Mouse (Mus musculus) liver, embryonic 14.5 days (tissue): ENCODE measurements around the gene Ltbp1.

ENCODE experiments used
- CTCF ChIP-seq: IDR thresholded peaks from 2 replicates; pipeline ENCODE4 v1.5.1; 2016; ENCODE audit warnings: antibody characterized with exemption, low read depth, control low read depth
- EP300 ChIP-seq: IDR thresholded peaks from 2 replicates; pipeline ENCODE4 v1.6.1; 2016; ENCODE audit warnings: antibody characterized with exemption, low read depth

DNA sequence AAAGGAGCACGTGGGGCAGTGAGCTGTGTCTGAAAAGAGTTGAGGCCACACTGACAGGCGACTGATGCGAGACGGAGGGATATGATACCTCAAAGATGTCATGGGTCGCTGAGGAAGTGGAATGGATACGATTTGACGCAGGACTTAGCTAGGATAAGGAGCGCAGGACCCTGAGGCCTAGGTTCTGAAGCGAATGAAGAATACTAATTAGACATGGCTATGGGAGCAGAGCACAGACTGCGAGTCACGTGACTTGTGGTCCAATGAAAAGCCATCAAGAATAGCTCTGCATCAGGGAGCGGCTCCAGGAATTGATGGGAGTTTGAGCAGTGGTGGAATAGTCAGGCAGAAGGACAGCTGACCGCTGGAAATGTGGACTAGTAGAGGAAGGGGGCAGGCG, 433.7 kb downstream of the Ltbp1 start:
- TF ChIP-seq CTCF: no peak
- no peak for TF ChIP-seq EP300
